Mouse (Mus musculus) neural tube, embryonic 12.5 days (tissue): ENCODE measurements around the gene Gm5475. TPM values are rescaled to one million over a fixed set of nuclear protein-coding genes. Genes with fewer than 3 reads are reported as not detected.

ENCODE experiments used
- ATAC-seq: fragments of 200-750 bp; cut with Nextera tagmentation; 2 replicates; pipeline ENCODE4 v1.8.0; 2017; ENCODE audit warnings: low read depth, mild to moderate bottlenecking, moderate TSS enrichment, moderate library complexity; ENCODE audit not compliant: low FRiP score
- H3K27ac ChIP-seq: fragments of 300-500 bp; sonication (generic); 2 replicates; pipeline ENCODE4 v1.5.1; 2016
- H3K27me3 ChIP-seq: fragments of 300-500 bp; sonication (generic); replicated peaks from 2 replicates; pipeline ENCODE4 v1.6.1; 2016; ENCODE audit warnings: mild to moderate bottlenecking
- H3K36me3 ChIP-seq: fragments of 300-500 bp; sonication (generic); 2 replicates; pipeline ENCODE4 v1.6.1; 2016; ENCODE audit warnings: mild to moderate bottlenecking
- H3K4me1 ChIP-seq: fragments of 300-500 bp; sonication (generic); 2 replicates; pipeline ENCODE4 v1.6.1; 2016
- H3K4me2 ChIP-seq: fragments of 300-500 bp; sonication (generic); replicated peaks from 2 replicates; pipeline ENCODE4 v1.6.1; 2016; ENCODE audit warnings: mild to moderate bottlenecking
- H3K4me3 ChIP-seq: fragments of 300-500 bp; sonication (generic); 2 replicates; pipeline ENCODE4 v1.5.1; 2016
- H3K9ac ChIP-seq: fragments of 300-500 bp; sonication (generic); 2 replicates; pipeline ENCODE4 v1.6.1; 2016; ENCODE audit warnings: mild to moderate bottlenecking
- H3K9me3 ChIP-seq: fragments of 300-500 bp; sonication (generic); 2 replicates; pipeline ENCODE4 v1.6.1; 2016; ENCODE audit warnings: mild to moderate bottlenecking
- WGBS: fragments of 180-500 bp; shearing (Covaris S2); methylation state at CpG from one replicate; pipeline ENCODE4 v1.1.7; 2016; 5-methylcytosine and 5-hydroxymethylcytosine counted together
- polyA plus RNA-seq: library from polyadenylated mRNA; unstranded; fragments of >200 nt; fragmentation: Nextera tagmentation; extraction: Ambion mirVana; gene quantifications from 2 replicates; pipeline ENCODE4 v1.2.1, GENCODE M21; 2016

Gm5475 gene
- polyA plus RNA-seq, 1 experiment from 2014 or later = 0.18 TPM

- peaks cover 7% of the 10 kb centered on the region; the same call in 1 of the 2 replicates for H3K4me1 ChIP-seq
- no peak for ATAC-seq
- H3K27me3 ChIP-seq = no peaks in the 10 kb centered on the region
- no peak overlapping the region for H3K9ac ChIP-seq
- H3K4me3 ChIP-seq = no peak overlapping the region
- H3K4me2 ChIP-seq = no peak overlapping the region
- H3K36me3 ChIP-seq = peaks cover 11% of the 10 kb centered on the region
- H3K27ac ChIP-seq = no peak overlapping the region
- 90% methylated on average over 8 of the region's 8 CpGs for WGBS
- H3K9me3 ChIP-seq = no peaks in the 10 kb centered on the region
Observed at GRCm38 (mm10) chr15:100415684-100416083, 6.3 kb upstream of the Gm5475 start.

GRCm38 (mm10) chr15:100417854-100418450 lies 4.0 kb upstream of the Gm5475 start:
- peaks cover 18% of the 10 kb centered on the region for H3K4me1 ChIP-seq
- H3K4me2 ChIP-seq = no peak overlapping the region
- H3K36me3 ChIP-seq = no peaks in the 10 kb centered on the region
- no peak overlapping the region for H3K9ac ChIP-seq
- no peak overlapping the region for H3K4me3 ChIP-seq
- H3K27ac ChIP-seq = no peak overlapping the region
- 90% methylated on average over 9 of the region's 9 CpGs for WGBS
- no peak for ATAC-seq
- no peaks in the 10 kb centered on the region for H3K27me3 ChIP-seq
- no peaks in the 10 kb centered on the region for H3K9me3 ChIP-seq

GRCm38 (mm10) chr15:100419311-100419710 lies 2.6 kb upstream of the Gm5475 start:
- Histone ChIP-seq H3K27ac (no peak overlapping the region), H3K36me3 (no peaks in the 10 kb centered on the region), H3K9me3 (no peaks in the 10 kb centered on the region), H3K4me3 (no peak overlapping the region), H3K9ac (no peak overlapping the region), H3K4me1 (peaks cover 25% of the 10 kb centered on the region), H3K27me3 (peaks cover 7% of the 10 kb centered on the region), H3K4me2 (peak overlapping the region; percentile 14; the same call in 1 of the 2 replicates)
- ATAC-seq = no peak
- WGBS = 75% methylated on average over 8 of the region's 8 CpGs

GRCm38 (mm10) chr15:100419901-100420745 lies 1.8 kb upstream of the Gm5475 start:
- Histone ChIP-seq H3K27ac (no peak overlapping the region), H3K9me3 (no peaks in the 10 kb centered on the region), H3K36me3 (no peaks in the 10 kb centered on the region), H3K27me3 (peaks cover 14% of the 10 kb centered on the region), H3K9ac (0 out of 2 replicates have a peak overlapping the region, but pooled peaks have one; percentile 26), H3K4me3 (no peak overlapping the region), H3K4me2 (peak overlapping the region; percentile 14; the same call in 1 of the 2 replicates), H3K4me1 (peaks cover 25% of the 10 kb centered on the region)
- ATAC-seq = no peak
- 73% methylated on average over 9 of the region's 9 CpGs for WGBS

GRCm38 (mm10) chr15:100421059-100421757 lies 739 bp upstream of the Gm5475 start:
- 45% methylated on average over 8 of the region's 8 CpGs for WGBS
- ATAC-seq = no peak
- Histone ChIP-seq H3K27me3 (peaks cover 19% of the 10 kb centered on the region), H3K4me3 (no peak overlapping the region), H3K9ac (no peak overlapping the region), H3K9me3 (no peaks in the 10 kb centered on the region), H3K27ac (no peak overlapping the region), H3K36me3 (no peaks in the 10 kb centered on the region), H3K4me2 (peak overlapping the region; percentile 77), H3K4me1 (peaks cover 25% of the 10 kb centered on the region)

GRCm38 (mm10) chr15:100422476-100422875 lies 529 bp downstream of the Gm5475 start:
- under 1% methylated on average over 44 of the region's 44 CpGs for WGBS
- no peak overlapping the region for H3K27ac ChIP-seq

GRCm38 (mm10) chr15:100422899-100423860 lies 1.2 kb downstream of the Gm5475 start:
- WGBS = under 1% methylated on average over 65 of the region's 65 CpGs
- H3K9ac ChIP-seq = peak overlapping the region; percentile 89
- peaks cover 23% of the 10 kb centered on the region for H3K4me1 ChIP-seq
- peak overlapping the region; percentile 83 for H3K4me3 ChIP-seq
- no peaks in the 10 kb centered on the region for H3K9me3 ChIP-seq
- H3K36me3 ChIP-seq = no peaks in the 10 kb centered on the region
- peak; percentile 99 for ATAC-seq
- peak overlapping the region; percentile 77 for H3K4me2 ChIP-seq
- no peak overlapping the region for H3K27ac ChIP-seq
- peaks cover 19% of the 10 kb centered on the region for H3K27me3 ChIP-seq

More at GRCm38 (mm10) chr15:100422476-100422875, 529 bp downstream of the Gm5475 start:
- Histone ChIP-seq H3K9me3 (no peaks in the 10 kb centered on the region), H3K4me2 (peak overlapping the region; percentile 77), H3K9ac (peak overlapping the region; percentile 89), H3K4me3 (peak overlapping the region; percentile 83), H3K4me1 (peaks cover 25% of the 10 kb centered on the region), H3K36me3 (no peaks in the 10 kb centered on the region), H3K27me3 (peaks cover 19% of the 10 kb centered on the region)
- peak; percentile 82 for ATAC-seq

- Histone ChIP-seq H3K4me2 (peak overlapping the region; percentile 77), H3K9me3 (no peaks in the 10 kb centered on the region), H3K4me1 (peaks cover 22% of the 10 kb centered on the region), H3K4me3 (peak overlapping the region; percentile 23), H3K36me3 (no peaks in the 10 kb centered on the region), H3K27me3 (peaks cover 19% of the 10 kb centered on the region), H3K27ac (no peak overlapping the region), H3K9ac (no peak overlapping the region)
- whole genome bisulfite sequencing = 4% methylated on average over 14 of the region's 14 CpGs
- no peak for ATAC-seq
Observed at GRCm38 (mm10) chr15:100423916-100424315, 2.0 kb downstream of the Gm5475 start.

GRCm38 (mm10) chr15:100424396-100425122 lies 2.6 kb downstream of the Gm5475 start, which contains the start of gene Slc11a2:
Gene Slc11a2 (minus strand): TSS chr15:100425072.
- WGBS = 27% methylated on average over 17 of the region's 17 CpGs
- no peak for ATAC-seq
- peaks cover 19% of the 10 kb centered on the region for H3K27me3 ChIP-seq
- no peak within 1 kb of the TSS for H3K27ac ChIP-seq
- H3K36me3 ChIP-seq = no peaks in the 10 kb centered on the region
- H3K4me2 ChIP-seq = peak within 1 kb of the TSS; percentile 77
- peaks cover 22% of the 10 kb centered on the region for H3K4me1 ChIP-seq
- no peak within 1 kb of the TSS for H3K9ac ChIP-seq
- H3K4me3 ChIP-seq = peak within 1 kb of the TSS; percentile 23
- H3K9me3 ChIP-seq = no peaks in the 10 kb centered on the region

- H3K4me3 ChIP-seq = no peak overlapping the region
- 81% methylated on average over 13 of the region's 13 CpGs for WGBS
- H3K4me2 ChIP-seq = no peak overlapping the region
- ATAC-seq = no peak
- peaks cover 5% of the 10 kb centered on the region for H3K4me1 ChIP-seq
- peaks cover 19% of the 10 kb centered on the region for H3K27me3 ChIP-seq
- H3K9me3 ChIP-seq = no peaks in the 10 kb centered on the region
- H3K9ac ChIP-seq = no peak overlapping the region
- H3K27ac ChIP-seq = no peak overlapping the region
- H3K36me3 ChIP-seq = no peaks in the 10 kb centered on the region
Observed at GRCm38 (mm10) chr15:100428296-100428905, 6.5 kb downstream of the Gm5475 start.
